Mouse (Mus musculus): ENCODE measurements at regions not wholly inside any gene's neighbourhood (a gene's known extent, or its start where the extent isn't known, plus 50 kb on each side); places are given as distances from the start of the nearest gene placed in this dataset.

- no peak for TF ChIP-seq POLR2A (IDR thresholded peaks at IDR 0.05; ENCODE audit: borderline replicate concordance, extremely low read depth, insufficient read depth, insufficient read length, poor library complexity, severe bottlenecking)
- no peak for TF ChIP-seq CTCF (IDR thresholded peaks at IDR 0.05; ENCODE audit: borderline replicate concordance, extremely low read depth, insufficient read depth, insufficient read length)
Measured at GRCm38 (mm10) chr13:44555979-44556378, 173.3 kb upstream of the Jarid2 start.

Data from brain, embryonic 14.5 days (tissue).